Mouse (Mus musculus): Measurements from ENCODE around the gene Adad1. TPM values are rescaled to one million over a fixed set of nuclear protein-coding genes. Genes with fewer than 3 reads are reported as not detected.
A peak's percentile ranks its signal among the peaks of the same experiment; 100 is the strongest.

Gene Adad1
- 0.43 TPM in 1 of 2 replicates, not detected in the other for polyA plus RNA-seq (2015; fragmentation: Nextera tagmentation; extraction: Ambion mirVana)

- peak within 1 kb of the TSS; percentile 18 for H3K4me3 ChIP-seq
- ATAC-seq (replicated peaks), result no peak
- 65% methylated on average over 39 of the region's 39 CpGs for WGBS
- peaks cover 11% of the 10 kb centered on the region; the same call in 1 of the 2 replicates for H3K9me3 ChIP-seq
- no peaks in the 10 kb centered on the region for H3K36me3 ChIP-seq
- H3K27ac ChIP-seq (replicated peaks), result no peak within 1 kb of the TSS
- no peaks in the 10 kb centered on the region for H3K4me1 ChIP-seq
- no peaks in the 10 kb centered on the region for H3K27me3 ChIP-seq
- H3K4me2 ChIP-seq (replicated peaks), result peak within 1 kb of the TSS; percentile 25
- no peak within 1 kb of the TSS for H3K9ac ChIP-seq (replicated peaks)
Observed at GRCm38 (mm10) chr3:37063406-37063805, at the start of gene Adad1. TSS of gene Adad1 (plus strand) at chr3:37063527.

- ATAC-seq (replicated peaks), result no peak
- Histone ChIP-seq H3K4me3 (no peak overlapping the region), H3K4me2 (replicated peaks) (no peak overlapping the region), H3K36me3 (peaks cover 49% of the 10 kb centered on the region), H3K27me3 (no peaks in the 10 kb centered on the region), H3K4me1 (no peaks in the 10 kb centered on the region), H3K9ac (replicated peaks) (no peak overlapping the region), H3K27ac (replicated peaks) (no peak overlapping the region), H3K9me3 (no peaks in the 10 kb centered on the region)
- 94% methylated on average over 2 of the region's 2 CpGs for WGBS
Observed at GRCm38 (mm10) chr3:37037979-37038378, 25.3 kb upstream of the Adad1 start.

- no peak for ATAC-seq (replicated peaks)
- no peak overlapping the region for H3K9ac ChIP-seq (replicated peaks)
- H3K4me2 ChIP-seq (replicated peaks), result no peak overlapping the region
- no peaks in the 10 kb centered on the region for H3K27me3 ChIP-seq
- H3K4me3 ChIP-seq, result no peak overlapping the region
- no peak overlapping the region for H3K27ac ChIP-seq (replicated peaks)
- no peaks in the 10 kb centered on the region for H3K4me1 ChIP-seq
- no peaks in the 10 kb centered on the region for H3K9me3 ChIP-seq
- H3K36me3 ChIP-seq, result peaks cover 49% of the 10 kb centered on the region
Observed at GRCm38 (mm10) chr3:37039811-37040210, 23.5 kb upstream of the Adad1 start.

- Histone ChIP-seq H3K27ac (replicated peaks) (no peak overlapping the region), H3K4me1 (no peaks in the 10 kb centered on the region), H3K36me3 (peaks cover 30% of the 10 kb centered on the region), H3K4me3 (no peak overlapping the region), H3K27me3 (no peaks in the 10 kb centered on the region), H3K4me2 (replicated peaks) (no peak overlapping the region), H3K9ac (replicated peaks) (no peak overlapping the region), H3K9me3 (no peaks in the 10 kb centered on the region)
- 97% methylated on average over 1 of the region's 1 CpGs for WGBS
- no peak for ATAC-seq (replicated peaks)
Observed at GRCm38 (mm10) chr3:37051491-37051890, 11.8 kb upstream of the Adad1 start.

- H3K27me3 ChIP-seq, result no peaks in the 10 kb centered on the region
- no peak for ATAC-seq (replicated peaks)
- no peak overlapping the region for H3K4me2 ChIP-seq (replicated peaks)
- no peaks in the 10 kb centered on the region for H3K4me1 ChIP-seq
- no peak overlapping the region for H3K4me3 ChIP-seq
- no peaks in the 10 kb centered on the region for H3K36me3 ChIP-seq
- 0 out of 2 replicates have a peak, but pooled peaks cover 8% of the 10 kb centered on the region for H3K9me3 ChIP-seq
- H3K27ac ChIP-seq (replicated peaks), result no peak overlapping the region
- H3K9ac ChIP-seq (replicated peaks), result no peak overlapping the region
Observed at GRCm38 (mm10) chr3:37073211-37073610, 9.9 kb downstream of the Adad1 start.

GRCm38 (mm10) chr3:37084860-37085259 is 21.5 kb downstream of the Adad1 start:
- Histone ChIP-seq H3K9me3 (no peaks in the 10 kb centered on the region), H3K27ac (replicated peaks) (no peak overlapping the region), H3K9ac (replicated peaks) (no peak overlapping the region), H3K4me3 (no peak overlapping the region), H3K36me3 (no peaks in the 10 kb centered on the region), H3K27me3 (no peaks in the 10 kb centered on the region), H3K4me2 (replicated peaks) (no peak overlapping the region), H3K4me1 (no peaks in the 10 kb centered on the region)
- WGBS, result 88% methylated on average over 4 of the region's 4 CpGs
- no peak for ATAC-seq (replicated peaks)

- Histone ChIP-seq H3K27ac (replicated peaks) (peak overlapping the region; percentile 44; the same call in 1 of the 2 replicates), H3K27me3 (no peaks in the 10 kb centered on the region), H3K36me3 (no peaks in the 10 kb centered on the region), H3K4me3 (no peak overlapping the region), H3K9me3 (no peaks in the 10 kb centered on the region), H3K4me2 (replicated peaks) (no peak overlapping the region), H3K9ac (replicated peaks) (no peak overlapping the region), H3K4me1 (no peaks in the 10 kb centered on the region)
- ATAC-seq (replicated peaks), result peak; percentile 83
Observed at GRCm38 (mm10) chr3:37090721-37091120, 27.4 kb downstream of the Adad1 start.

- H3K27ac ChIP-seq (replicated peaks), result no peak within 1 kb of the TSS
- H3K36me3 ChIP-seq, result no peaks in the 10 kb centered on the region
- no peaks in the 10 kb centered on the region for H3K27me3 ChIP-seq
- no peak for ATAC-seq (replicated peaks)
- no peak within 1 kb of the TSS for H3K4me3 ChIP-seq
- H3K9ac ChIP-seq (replicated peaks), result no peak within 1 kb of the TSS
- WGBS, result 79% methylated on average over 4 of the region's 4 CpGs
- H3K9me3 ChIP-seq, result no peaks in the 10 kb centered on the region
- no peak within 1 kb of the TSS for H3K4me2 ChIP-seq (replicated peaks)
- no peaks in the 10 kb centered on the region for H3K4me1 ChIP-seq
Observed at GRCm38 (mm10) chr3:37125655-37126054, 62.3 kb downstream of the Adad1 start, which contains the start of gene Il2. TSS of gene Il2 (minus strand) at chr3:37125959.

- Histone ChIP-seq H3K4me1 (no peaks in the 10 kb centered on the region), H3K9me3 (no peaks in the 10 kb centered on the region), H3K9ac (replicated peaks) (no peak overlapping the region), H3K27me3 (no peaks in the 10 kb centered on the region), H3K4me3 (no peak overlapping the region), H3K27ac (replicated peaks) (no peak overlapping the region), H3K4me2 (replicated peaks) (no peak overlapping the region), H3K36me3 (no peaks in the 10 kb centered on the region)
- no peak for ATAC-seq (replicated peaks)
- WGBS, result 83% methylated on average over 4 of the region's 4 CpGs
Observed at GRCm38 (mm10) chr3:37126162-37126561, 62.8 kb downstream of the Adad1 start.

GRCm38 (mm10) chr3:37128269-37128668 is 64.9 kb downstream of the Adad1 start:
- Histone ChIP-seq H3K9me3 (no peaks in the 10 kb centered on the region), H3K9ac (replicated peaks) (no peak overlapping the region), H3K4me3 (no peak overlapping the region), H3K4me1 (no peaks in the 10 kb centered on the region), H3K4me2 (replicated peaks) (no peak overlapping the region), H3K27ac (replicated peaks) (no peak overlapping the region), H3K27me3 (no peaks in the 10 kb centered on the region), H3K36me3 (no peaks in the 10 kb centered on the region)
- no peak for ATAC-seq (replicated peaks)
- WGBS, result 65% methylated on average over 4 of the region's 4 CpGs

GRCm38 (mm10) chr3:37129063-37129462 is 65.7 kb downstream of the Adad1 start:
- H3K4me2 ChIP-seq (replicated peaks), result no peak overlapping the region
- no peaks in the 10 kb centered on the region for H3K9me3 ChIP-seq
- no peak overlapping the region for H3K4me3 ChIP-seq
- H3K36me3 ChIP-seq, result no peaks in the 10 kb centered on the region
- H3K4me1 ChIP-seq, result no peaks in the 10 kb centered on the region
- no peak overlapping the region for H3K9ac ChIP-seq (replicated peaks)
- no peaks in the 10 kb centered on the region for H3K27me3 ChIP-seq
- H3K27ac ChIP-seq (replicated peaks), result no peak overlapping the region
- ATAC-seq (replicated peaks), result no peak
- WGBS, result 78% methylated on average over 2 of the region's 2 CpGs

GRCm38 (mm10) chr3:37137231-37137630 is 73.9 kb downstream of the Adad1 start:
- 84% methylated on average over 4 of the region's 4 CpGs for WGBS

GRCm38 (mm10) chr3:37139192-37139591 is 75.9 kb downstream of the Adad1 start:
- H3K36me3 ChIP-seq, result no peaks in the 10 kb centered on the region
- H3K27ac ChIP-seq (replicated peaks), result no peak overlapping the region
- 75% methylated on average over 3 of the region's 3 CpGs for WGBS
- no peaks in the 10 kb centered on the region for H3K27me3 ChIP-seq
- H3K9me3 ChIP-seq, result no peaks in the 10 kb centered on the region
- H3K4me3 ChIP-seq, result no peak overlapping the region
- ATAC-seq (replicated peaks), result no peak
- H3K9ac ChIP-seq (replicated peaks), result no peak overlapping the region
- no peak overlapping the region for H3K4me2 ChIP-seq (replicated peaks)
- H3K4me1 ChIP-seq, result no peaks in the 10 kb centered on the region

More at GRCm38 (mm10) chr3:37137231-37137630, 73.9 kb downstream of the Adad1 start:
- Histone ChIP-seq H3K9me3 (no peaks in the 10 kb centered on the region), H3K27ac (replicated peaks) (no peak overlapping the region), H3K9ac (replicated peaks) (no peak overlapping the region), H3K4me2 (replicated peaks) (no peak overlapping the region), H3K4me3 (no peak overlapping the region), H3K27me3 (no peaks in the 10 kb centered on the region), H3K4me1 (no peaks in the 10 kb centered on the region), H3K36me3 (no peaks in the 10 kb centered on the region)
- no peak for ATAC-seq (replicated peaks)
